22 mouse cellular contexts compared by ENCODE assay signal in the genomic region with DNA sequence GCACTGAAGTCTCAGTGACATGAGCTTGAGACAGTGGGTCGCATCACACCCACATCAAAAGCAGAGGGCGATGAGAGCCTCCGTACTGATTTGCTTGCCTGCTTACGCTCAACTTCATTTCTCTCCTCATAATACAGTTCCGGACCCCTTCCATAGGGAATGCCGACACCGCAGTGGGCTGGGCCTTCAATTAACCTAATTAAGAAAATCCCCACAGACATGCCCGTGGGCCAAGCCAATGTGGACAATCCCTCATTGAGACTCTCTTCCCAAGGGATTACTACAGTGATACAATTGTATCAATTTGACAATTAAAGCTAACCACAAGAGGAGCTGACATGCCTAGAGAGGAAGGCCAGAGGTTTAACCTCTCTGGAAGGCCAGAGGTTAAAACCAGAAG. TPM values are rescaled to one million over a fixed set of nuclear protein-coding genes. Genes with fewer than 3 reads are reported as not detected.
A peak's percentile ranks its signal among the peaks of the same experiment; 100 is the strongest.
DNase-seq lines count a peak whose midpoint lies in the region; ATAC-seq and TF ChIP-seq lines count a peak whose summit lies in the region.
"Had no signal": no experiment of that assay in that cellular context is flagged by ENCODE, and none has a peak within 500 bp of the region (broad histone marks: within the 10 kb centered on the region; RNA-seq: fewer than 3 reads in every experiment).

No protein-coding gene starts in this region.

- no peaks in the 10 kb centered on the region for H3K27me3 ChIP-seq in kidney, adult 2 months (replicated peaks; ENCODE audit: control insufficient read depth, insufficient read depth, low read length)
- H3K27me3 ChIP-seq: embryonic facial prominence, embryonic 13.5 days; forebrain, embryonic 15.5 days; hindbrain, embryonic 12.5 days; hindbrain, embryonic 15.5 days had no signal

- no peak for TF ChIP-seq CTCF in kidney, adult 2 months (conservative IDR thresholded peaks at IDR 0.05; ENCODE audit: insufficient read depth, insufficient read length, low read depth, low read length)

- no peaks in the 10 kb centered on the region for H3K36me3 ChIP-seq in kidney, adult 2 months (ENCODE audit: control insufficient read depth, insufficient read depth, low read length)
- H3K36me3 ChIP-seq: embryonic facial prominence, embryonic 10.5 days; embryonic facial prominence, embryonic 13.5 days; forebrain, embryonic 12.5 days; forebrain, embryonic 15.5 days; hindbrain, embryonic 12.5 days; hindbrain, embryonic 15.5 days had no signal

- H3K27ac ChIP-seq in kidney, adult 2 months (ENCODE audit: insufficient read depth, low read depth, low read length), result peak overlapping the region; percentile 52; the same call in 1 of the 2 replicates
- H3K27ac ChIP-seq: embryonic facial prominence, embryonic 10.5 days; embryonic facial prominence, embryonic 13.5 days; forebrain, embryonic 12.5 days; forebrain, embryonic 15.5 days; heart, adult 2 months; hindbrain, embryonic 12.5 days; hindbrain, embryonic 15.5 days had no signal

- no peak for DNase-seq in kidney, adult 2 months
- DNase-seq in kidney, adult 11 months, result no peak
- DNase-seq in CD4-positive helper T cell, adult 2 months (ENCODE audit: low read depth, low spot score), result peak; percentile 20
- peak; percentile 66 for DNase-seq in retina, postnatal 1 day
- no peak for DNase-seq in spleen, adult 12 weeks (ENCODE audit: low spot score)
- DNase-seq: adrenal gland, adult 8-10 months; adrenal gland, postnatal 25 days; cerebellum, adult 8-10 months; cerebellum, postnatal 10 days; cerebellum, postnatal 36 days; embryo, embryonic 11 days; gastrocnemius, postnatal 25 days; heart, adult 2 months had no signal

- WGBS in kidney, adult 2 months, result 87% methylated on average over 8 of the region's 8 CpGs

- peaks cover 12% of the 10 kb centered on the region; the same call in 1 of the 2 replicates for H3K4me1 ChIP-seq in kidney, adult 2 months (ENCODE audit: control insufficient read depth, insufficient read depth, low read length)
- H3K4me1 ChIP-seq: forebrain, embryonic 12.5 days; hindbrain, embryonic 12.5 days had no signal

- TF ChIP-seq POLR2A in kidney, adult 2 months (IDR thresholded peaks at IDR 0.05; ENCODE audit: low read depth, low read length), result no peak

- peak; percentile 39; the same call in 1 of the 2 replicates for ATAC-seq in megakaryocyte, adult 5-6 weeks (ENCODE audit: poor library complexity, severe bottlenecking)
- ATAC-seq: activated CD4-positive, CD25-positive, alpha-beta regulatory T cell, adult 4 months; forebrain, embryonic 15.5 days had no signal

- no peak overlapping the region for H3K4me3 ChIP-seq in kidney, adult 2 months (ENCODE audit: insufficient read depth, low read depth, low read length)
- H3K4me3 ChIP-seq: embryonic facial prominence, embryonic 10.5 days; embryonic facial prominence, embryonic 13.5 days; erythroblast, embryonic 14.5 days; forebrain, embryonic 12.5 days; forebrain, embryonic 15.5 days; heart, adult 2 months; hindbrain, embryonic 12.5 days; hindbrain, embryonic 15.5 days had no signal

RNA-seq across cellular contexts. Expression of a gene that starts 40.5 kb away (rescaled TPM):
- 6.6 and 12.7 TPM in 2 replicates for polyA plus RNA-seq in kidney, adult 2 months (2012; rRNA removed)
- total RNA-seq in megakaryocyte, adult 5-6 weeks (2015), result 85.5 and 98.8 TPM in 2 replicates
- total RNA-seq in megakaryocyte, adult 5-6 weeks (2017), result 91.9 and 104 TPM in 2 replicates

Comparison
In these comparisons a context has a peak if more than half of its experiments do, and no peak if none do; other contexts are left out.
1. DNase-seq: peak in CD4-positive helper T cell, adult 2 months (single experiment) and retina, postnatal 1 day (single experiment); none in kidney, adult 2 months (single experiment), kidney, adult 11 months (single experiment) and spleen, adult 12 weeks (single experiment).